Mouse (Mus musculus): Measurements from ENCODE around the gene Hbp1. TPM values are rescaled to one million over a fixed set of nuclear protein-coding genes. Genes with fewer than 3 reads are reported as not detected.

Gene Hbp1
- polyA plus RNA-seq (2014; fragmentation: Illumina TruSeq; extraction: RNeasy Lipid Tissue Mini Kit (QIAGEN cat#74804); ENCODE audit: low read depth, low replicate concordance), result 71.7 TPM

GRCm38 (mm10) chr12:31949759-31950658 is at the start of gene Hbp1:
Gene Hbp1, minus strand, starts transcription at chr12:31950535.

Other genes with a start within 250 kb of the Hbp1 start
- gene Gpr22, start 236.6 kb downstream of the Hbp1 start, polyA plus RNA-seq (2014; fragmentation: Illumina TruSeq; extraction: RNeasy Lipid Tissue Mini Kit (QIAGEN cat#74804); ENCODE audit: low read depth, low replicate concordance), result not detected
- gene Prkar2b, start 110.8 kb upstream of the Hbp1 start, polyA plus RNA-seq (2014; fragmentation: Illumina TruSeq; extraction: RNeasy Lipid Tissue Mini Kit (QIAGEN cat#74804); ENCODE audit: low read depth, low replicate concordance), result 16.8 TPM

Data from testis, adult 10 weeks (tissue).